Mouse (Mus musculus) splenic B cell, adult 2 months (primary cell): Measurements from ENCODE around the gene Polr2l.

Source experiments
- DNase-seq: peaks from one replicate; pipeline ENCODE4 v3.0.0-alpha.2; 2011; ENCODE audit warnings: low read depth, low spot score
- H3K27me3 ChIP-seq: 2 replicates; pipeline ENCODE4 v1.6.1; 2012; ENCODE audit warnings: mild to moderate bottlenecking, low read length, moderate library complexity, mixed read lengths; ENCODE audit not compliant: control insufficient read depth, poor library complexity, insufficient read depth, severe bottlenecking
- H3K36me3 ChIP-seq: 2 replicates; pipeline ENCODE4 v1.6.1; 2012; ENCODE audit warnings: mild to moderate bottlenecking, low read length, moderate library complexity, mixed read lengths; ENCODE audit not compliant: control insufficient read depth, poor library complexity, insufficient read depth, severe bottlenecking

The Polr2l gene

DNA sequence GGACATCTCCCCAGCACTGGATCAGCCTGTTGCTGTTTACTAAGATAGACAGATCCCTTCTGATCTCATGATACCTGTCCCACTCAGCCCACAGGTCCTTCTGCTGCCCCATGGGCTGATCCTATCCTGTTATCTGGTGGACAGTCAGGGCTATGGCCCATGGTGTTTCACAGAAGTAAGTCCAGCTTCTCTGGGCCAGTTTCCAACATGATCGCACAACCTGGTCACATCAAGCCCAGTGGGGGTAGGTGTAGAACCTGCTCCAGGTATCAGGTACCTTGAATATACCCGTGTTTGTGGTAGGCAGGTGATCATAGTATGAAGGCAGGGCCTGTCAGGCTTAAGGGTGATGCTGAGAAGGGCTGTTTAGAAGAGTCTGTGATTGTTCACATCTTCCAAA lies 20.4 kb upstream of the Polr2l start:
- no peak for DNase-seq
- H3K36me3 ChIP-seq: no peaks in the 10 kb centered on the region
- H3K27me3 ChIP-seq: no peaks in the 10 kb centered on the region

DNA sequence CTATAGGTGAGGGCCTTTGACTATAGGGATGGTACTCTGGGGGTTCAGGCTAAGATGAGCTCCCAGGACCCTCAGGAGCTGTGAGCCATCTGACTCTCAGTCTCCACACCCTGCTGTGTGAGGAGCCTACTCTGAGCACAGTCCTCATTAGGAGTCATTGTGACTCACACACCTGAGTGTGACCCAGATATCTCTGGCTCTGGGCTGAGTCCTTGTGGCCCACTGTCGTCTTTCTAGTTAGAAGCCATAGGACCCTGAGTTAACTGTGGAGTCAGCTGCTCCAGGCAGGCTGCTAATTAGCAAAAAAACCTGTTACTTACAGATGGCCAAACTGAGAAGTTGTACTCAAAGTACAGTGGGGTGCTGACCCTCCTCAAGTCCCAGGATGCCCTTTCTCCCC lies 18.8 kb upstream of the Polr2l start:
- no peak for DNase-seq
- no peaks in the 10 kb centered on the region for H3K36me3 ChIP-seq
- H3K27me3 ChIP-seq: no peaks in the 10 kb centered on the region

DNA sequence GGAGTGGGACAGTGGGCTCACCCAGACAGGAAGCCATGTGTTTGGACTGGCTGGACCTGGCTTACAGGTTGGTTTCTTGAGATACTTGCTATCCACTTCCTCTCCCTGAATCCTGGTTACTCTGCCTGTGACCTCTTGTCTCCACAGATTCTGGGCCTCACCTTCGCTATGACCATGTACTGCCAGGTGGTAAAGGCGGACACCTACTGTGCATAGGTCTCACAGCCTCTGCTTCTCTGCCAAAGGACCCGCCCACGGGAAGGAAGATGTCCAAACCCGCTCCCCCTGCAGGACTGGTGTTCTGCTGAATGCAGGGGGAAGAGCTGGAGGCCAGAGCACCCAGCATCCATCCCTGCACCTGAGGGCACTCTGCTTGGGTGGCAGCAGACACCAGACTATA lies 17.8 kb upstream of the Polr2l start:
- Histone ChIP-seq H3K36me3 (no peaks in the 10 kb centered on the region), H3K27me3 (no peaks in the 10 kb centered on the region)
- DNase-seq: no peak

DNA sequence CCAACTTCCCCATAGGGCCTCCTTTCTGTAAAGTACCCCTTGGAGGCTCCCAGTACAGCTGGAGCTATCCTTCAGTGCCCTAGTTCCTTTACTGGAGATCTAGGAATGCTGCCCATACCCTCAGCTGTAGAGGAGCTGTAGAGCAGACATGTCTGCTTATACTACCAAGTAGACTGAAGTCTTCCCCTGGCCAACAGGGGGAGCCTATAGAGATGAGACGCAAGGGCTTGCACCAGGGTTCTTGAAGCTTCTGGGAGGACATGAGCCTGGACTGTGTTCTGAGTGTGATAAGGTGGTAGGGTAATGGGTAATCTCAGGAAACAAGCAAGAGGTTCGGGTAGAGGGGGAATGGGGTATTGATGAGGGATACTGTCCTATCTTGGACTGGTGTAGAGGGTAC lies 16.2 kb upstream of the Polr2l start:
- DNase-seq: peak; percentile 36
- H3K27me3 ChIP-seq: no peaks in the 10 kb centered on the region
- no peaks in the 10 kb centered on the region for H3K36me3 ChIP-seq

DNA sequence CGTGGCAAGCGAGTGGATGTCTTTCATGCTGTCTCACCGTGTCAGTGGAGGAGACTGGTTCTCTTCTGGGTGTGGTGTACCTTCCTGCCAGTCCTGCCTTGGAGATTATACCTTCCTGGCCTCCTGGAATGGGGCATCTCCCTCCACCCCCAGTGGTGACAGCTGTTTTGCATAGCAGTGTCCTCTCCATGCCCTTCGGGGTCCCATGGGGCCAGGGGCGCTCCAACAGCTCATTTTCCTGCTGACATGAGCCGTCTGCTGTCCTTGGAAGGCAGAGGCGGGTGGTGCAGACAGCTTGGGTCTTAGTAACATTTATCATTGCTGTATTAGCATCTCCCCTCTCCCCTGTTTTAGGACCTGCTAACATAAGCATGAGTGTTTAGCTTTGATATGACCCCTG lies 12.2 kb upstream of the Polr2l start:
- no peaks in the 10 kb centered on the region for H3K36me3 ChIP-seq
- H3K27me3 ChIP-seq: no peaks in the 10 kb centered on the region
- no peak for DNase-seq

DNA sequence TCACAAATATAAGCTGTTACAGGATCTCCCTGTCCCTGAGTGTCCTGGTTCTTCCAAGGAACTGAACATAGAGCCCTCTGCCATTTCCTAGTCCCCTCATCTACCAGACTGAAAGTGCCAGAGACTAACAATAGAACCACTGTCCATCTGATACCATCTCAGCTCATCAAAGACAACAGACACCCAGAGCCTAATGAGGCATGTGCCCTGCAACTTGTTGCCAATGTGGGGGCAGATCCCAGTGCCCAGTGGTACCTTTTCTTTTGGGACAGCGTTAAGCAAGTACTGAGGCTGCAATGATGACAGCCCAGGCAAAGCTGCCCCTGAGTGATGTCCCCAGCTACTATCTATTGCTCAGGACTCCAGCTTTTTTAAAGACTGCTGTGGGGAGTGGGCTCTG lies 11.3 kb upstream of the Polr2l start:
- H3K36me3 ChIP-seq: no peaks in the 10 kb centered on the region
- H3K27me3 ChIP-seq: no peaks in the 10 kb centered on the region
- DNase-seq: no peak

DNA sequence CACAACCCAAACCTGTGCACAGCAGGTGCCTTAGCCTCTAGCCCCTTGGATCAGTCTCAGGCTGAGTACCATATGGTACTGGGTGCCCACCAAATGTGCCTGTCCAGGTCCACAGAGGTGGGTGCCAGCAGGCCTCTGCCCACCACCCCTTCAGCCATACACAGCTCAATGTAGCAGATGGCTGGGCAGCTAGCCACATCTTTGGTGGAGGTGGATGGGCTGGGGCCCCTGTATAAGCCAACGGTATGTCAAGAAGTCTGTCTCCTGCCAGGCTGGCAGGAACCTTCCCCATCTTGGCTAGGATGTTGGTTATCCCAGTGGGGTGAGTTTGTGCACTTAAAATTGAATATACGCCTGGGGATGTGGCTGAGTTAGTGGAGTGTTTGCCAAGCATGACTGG lies 10.7 kb upstream of the Polr2l start:
- DNase-seq: no peak
- Histone ChIP-seq H3K36me3 (no peaks in the 10 kb centered on the region), H3K27me3 (no peaks in the 10 kb centered on the region)

DNA sequence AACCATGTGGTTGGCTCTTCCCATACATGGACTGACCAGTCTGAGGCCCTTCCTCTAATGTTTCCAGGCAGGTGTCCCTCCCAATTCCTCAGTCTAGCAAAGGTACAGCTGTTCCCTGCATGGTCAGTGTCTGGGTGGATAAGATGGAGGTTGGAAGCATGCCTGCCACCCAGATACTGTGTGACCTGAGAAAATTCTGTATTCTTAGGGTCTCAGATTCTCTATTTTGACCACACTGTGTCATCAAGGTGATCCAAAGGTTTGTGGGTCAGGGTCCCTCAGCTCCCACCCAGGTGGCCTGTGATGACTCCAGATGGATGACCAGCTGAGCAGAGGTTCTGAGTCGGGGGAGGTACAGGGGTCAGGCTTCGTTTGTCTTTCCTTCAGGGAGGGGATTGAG lies 10.3 kb upstream of the Polr2l start:
- DNase-seq: no peak
- no peaks in the 10 kb centered on the region for H3K36me3 ChIP-seq

DNA sequence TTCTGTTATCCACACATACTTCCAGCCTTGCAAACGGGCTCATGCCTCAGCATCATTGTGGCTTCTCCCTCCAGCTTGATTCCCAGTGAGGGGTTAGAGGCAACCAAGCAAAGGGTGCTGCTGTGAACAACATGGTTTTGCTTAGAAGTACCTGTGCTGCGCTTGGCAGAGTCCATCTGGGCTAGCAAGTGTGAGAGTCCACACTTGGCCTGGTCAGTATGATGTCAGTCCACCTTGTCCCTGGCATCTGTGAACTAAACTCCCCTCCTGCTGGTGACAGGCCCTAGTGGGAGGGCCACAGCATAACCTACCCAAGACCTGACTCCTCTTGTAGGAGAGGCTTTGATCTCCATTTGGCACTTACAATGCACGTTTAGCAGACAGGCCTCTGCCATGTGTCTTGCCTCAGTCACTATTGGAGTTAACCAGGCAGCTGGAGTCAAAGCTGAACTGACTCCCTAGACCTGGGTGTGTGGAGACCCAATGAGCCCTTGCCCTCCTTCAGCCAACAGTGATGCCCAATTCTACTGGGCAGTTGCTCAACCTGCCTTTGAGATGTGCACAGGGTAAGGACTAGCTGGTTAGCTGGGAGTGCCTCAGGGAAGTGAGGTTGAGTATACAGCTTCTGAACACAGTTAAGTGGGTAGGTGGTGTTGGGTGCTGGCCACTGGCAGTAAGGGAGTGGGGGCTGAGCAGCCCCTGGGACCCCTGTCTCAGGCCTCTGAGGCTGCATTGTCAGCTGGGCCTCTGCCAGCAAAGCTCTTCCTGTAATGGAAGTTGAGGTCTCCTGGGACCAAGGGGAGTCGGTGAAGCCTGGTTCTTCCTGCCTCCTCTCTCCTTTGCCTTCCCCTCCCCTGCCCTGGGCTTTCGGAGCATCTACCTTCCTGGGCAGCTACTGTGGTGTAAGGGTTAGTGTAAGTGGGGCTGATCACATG lies 9.5 kb upstream of the Polr2l start:
- DNase-seq: no peak
- no peaks in the 10 kb centered on the region for H3K27me3 ChIP-seq

More for the DNA sequence above, 10.3 kb upstream of the Polr2l start:
- H3K27me3 ChIP-seq: no peaks in the 10 kb centered on the region

DNA sequence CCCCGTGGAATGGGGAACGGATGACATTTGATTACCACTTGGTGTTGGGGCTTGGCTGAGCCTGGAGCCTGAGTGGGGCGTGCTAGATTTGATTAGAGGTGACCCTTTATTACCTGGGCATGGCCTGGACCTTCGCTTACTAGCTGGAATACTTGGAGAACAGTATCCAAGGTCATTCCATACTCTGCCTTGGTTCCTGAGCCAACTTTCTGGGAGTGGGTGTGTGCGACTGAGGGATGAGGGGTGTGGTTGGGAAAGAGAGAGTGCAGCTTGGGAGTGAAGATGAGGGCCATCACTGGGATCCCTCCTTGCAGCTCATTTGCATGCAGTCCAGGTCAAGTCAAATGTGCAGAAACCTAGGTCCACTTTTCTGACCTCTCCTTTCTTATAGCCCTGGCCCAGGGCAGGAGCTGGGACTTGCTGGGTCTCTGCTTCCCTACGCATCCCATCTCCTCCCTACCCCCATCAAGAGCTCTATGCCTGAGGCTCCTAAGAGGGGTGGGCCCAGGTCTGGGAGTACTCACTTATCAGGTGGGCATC lies 8.3 kb upstream of the Polr2l start:
- no peak for DNase-seq
- Histone ChIP-seq H3K36me3 (no peaks in the 10 kb centered on the region), H3K27me3 (no peaks in the 10 kb centered on the region)

More for the DNA sequence above, 9.5 kb upstream of the Polr2l start:
- no peaks in the 10 kb centered on the region for H3K36me3 ChIP-seq

DNA sequence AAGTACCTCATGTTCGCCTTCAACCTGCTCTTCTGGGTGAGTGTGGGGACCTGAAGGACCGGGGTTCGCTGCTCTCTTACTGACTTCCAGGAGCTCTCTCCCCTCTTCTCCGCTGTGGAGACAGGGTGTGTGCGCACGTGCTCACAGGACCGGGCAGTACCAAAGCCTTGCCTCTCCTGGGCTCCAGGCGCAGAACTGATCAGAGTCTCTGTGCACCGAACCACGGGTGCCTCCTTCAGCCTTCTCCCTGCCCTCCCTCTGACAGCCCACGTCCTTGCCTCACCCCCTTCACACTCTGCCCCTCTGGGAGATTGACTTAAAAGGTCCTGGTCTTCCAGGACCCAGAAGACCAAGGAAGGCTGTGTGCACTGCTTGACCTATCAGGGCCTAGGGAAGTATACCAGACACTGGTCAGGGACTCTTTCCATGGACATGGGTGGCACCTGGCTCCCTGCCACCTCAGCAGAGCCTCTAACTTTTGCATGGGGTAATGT lies 7.6 kb upstream of the Polr2l start:
- DNase-seq: no peak
- no peaks in the 10 kb centered on the region for H3K36me3 ChIP-seq
- H3K27me3 ChIP-seq: no peaks in the 10 kb centered on the region

DNA sequence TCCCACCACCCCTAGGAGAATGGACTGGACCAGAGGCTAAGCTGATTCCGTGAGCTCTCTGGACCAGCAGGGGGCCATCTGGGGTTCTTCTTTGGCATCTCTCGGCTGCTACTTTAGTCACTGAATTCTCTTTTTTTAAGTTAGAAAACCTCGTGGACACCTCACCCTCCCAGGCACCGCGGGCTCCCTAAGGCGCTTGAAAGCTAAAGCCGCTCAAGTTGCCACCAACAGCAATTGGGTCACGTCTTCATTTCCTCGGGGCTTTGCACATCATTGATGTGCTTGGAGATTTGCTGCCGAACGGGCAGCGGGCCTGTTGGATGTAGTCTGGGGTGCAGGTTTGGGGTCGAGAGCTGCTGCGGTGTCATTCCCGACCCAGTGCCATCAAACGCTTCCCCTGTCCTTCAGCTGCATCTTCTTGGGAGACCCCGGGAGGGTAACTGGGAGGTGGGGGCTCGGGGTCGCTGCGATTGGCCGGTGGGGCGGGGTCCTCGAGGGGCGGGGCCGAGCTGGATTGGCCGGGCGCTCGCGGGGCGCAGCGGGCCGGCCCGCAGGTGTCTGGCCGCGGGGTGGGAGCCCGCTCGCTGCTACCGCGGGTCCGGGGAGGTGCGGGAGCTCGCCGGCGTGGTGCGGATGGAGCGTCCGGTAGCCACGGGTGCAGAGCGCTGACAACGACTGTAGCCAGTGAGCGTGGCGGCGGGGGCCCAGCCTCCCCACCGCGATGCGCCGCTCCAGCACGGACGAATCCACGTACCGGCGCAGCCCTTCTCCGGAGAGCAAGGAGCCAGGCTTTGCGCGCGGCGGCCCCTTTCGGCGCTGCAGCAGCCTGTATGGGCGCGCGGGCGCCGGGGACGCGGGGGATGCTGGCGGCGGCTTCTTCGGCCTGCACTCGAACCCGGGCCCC lies 6.8 kb upstream of the Polr2l start:
- Histone ChIP-seq H3K36me3 (no peaks in the 10 kb centered on the region), H3K27me3 (no peaks in the 10 kb centered on the region)
- DNase-seq: peak; percentile 68

DNA sequence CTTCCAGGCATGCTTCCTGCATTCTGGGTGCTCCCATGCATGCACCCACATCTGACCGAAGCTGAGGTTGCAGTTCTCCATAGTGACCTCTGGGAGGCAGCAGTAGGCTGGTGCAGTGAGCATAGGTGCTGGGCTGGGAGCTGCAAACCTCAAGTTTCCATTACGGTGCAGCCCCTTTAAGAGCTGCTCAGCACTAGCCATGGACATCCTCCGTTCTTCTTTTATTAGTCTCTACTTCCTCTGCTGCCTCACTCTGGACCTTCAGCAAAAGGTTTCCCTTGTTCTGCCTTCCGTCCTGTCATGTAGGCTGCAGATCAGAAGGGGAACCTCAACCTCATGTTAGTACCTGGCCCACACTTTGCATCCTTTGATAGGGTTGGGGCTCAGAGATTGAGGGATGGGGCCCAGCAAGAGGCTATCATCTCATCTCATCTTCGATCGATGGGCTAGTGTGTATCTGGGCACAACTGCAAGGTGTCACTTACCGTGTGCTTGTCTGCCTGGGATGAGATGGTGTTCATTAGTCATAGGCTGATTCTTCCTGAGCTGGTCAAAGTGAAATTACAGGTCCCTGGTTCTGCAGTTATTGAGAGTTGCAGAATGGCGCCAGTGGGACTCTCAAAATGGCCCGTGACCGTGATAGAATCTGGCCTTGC lies 6.0 kb upstream of the Polr2l start:
- peak; percentile 95 for DNase-seq
- H3K36me3 ChIP-seq: no peaks in the 10 kb centered on the region
- no peaks in the 10 kb centered on the region for H3K27me3 ChIP-seq

DNA sequence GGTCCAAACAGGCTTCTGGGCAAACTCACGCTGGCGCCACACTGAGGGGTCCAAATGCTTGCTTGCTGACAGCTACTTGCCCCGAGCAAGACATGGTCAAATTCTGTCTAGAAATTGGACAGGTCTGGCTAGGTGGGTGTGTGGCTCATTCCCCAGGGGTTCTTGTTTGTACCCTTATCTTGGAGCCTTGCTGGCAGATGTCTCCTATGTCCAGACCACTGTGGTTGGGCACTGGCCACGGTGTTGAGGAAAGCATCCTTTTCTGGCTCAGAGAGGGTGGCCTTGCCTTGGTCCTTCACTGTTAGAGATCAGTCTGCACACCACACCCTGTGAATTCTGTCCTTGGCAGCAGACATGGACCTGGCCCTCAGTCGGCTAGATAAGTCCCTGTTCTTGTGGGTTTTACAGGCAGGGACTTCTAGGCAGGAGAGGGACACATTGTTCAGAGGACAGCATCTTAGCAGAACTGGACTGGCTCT lies 3.4 kb upstream of the Polr2l start:
- no peak for DNase-seq
- H3K36me3 ChIP-seq: no peaks in the 10 kb centered on the region
- H3K27me3 ChIP-seq: no peaks in the 10 kb centered on the region
